Mouse (Mus musculus) cortical plate, adult 2 months (tissue): ENCODE data around the gene Herc2. TPM values are rescaled to one million over a fixed set of nuclear protein-coding genes. Genes with fewer than 3 reads are reported as not detected.

Source experiments
- H3K27ac ChIP-seq: fragments of 200-500 bp; 2 replicates; pipeline ENCODE4 v1.5.1; 2012; ENCODE audit warnings: low read length, control low read depth, inconsistent platforms; ENCODE audit not compliant: insufficient read depth
- H3K4me1 ChIP-seq: fragments of 200-500 bp; 2 replicates; pipeline ENCODE4 v1.6.1; 2011; ENCODE audit warnings: low read length; ENCODE audit not compliant: control insufficient read depth, insufficient read depth
- H3K4me3 ChIP-seq: fragments of 200-500 bp; 2 replicates; pipeline ENCODE4 v1.5.1; 2011; ENCODE audit warnings: mild to moderate bottlenecking, low read length, control low read depth; ENCODE audit not compliant: insufficient read depth
- CTCF ChIP-seq: fragments of 200-500 bp; IDR thresholded peaks from 2 replicates; pipeline ENCODE4 v1.5.1; 2011; ENCODE audit warnings: mild to moderate bottlenecking, control low read depth, low read length; ENCODE audit not compliant: insufficient read depth; ENCODE audit errors: extremely low read depth
- POLR2A ChIP-seq: fragments of 200-500 bp; IDR thresholded peaks from 2 replicates; pipeline ENCODE4 v1.6.1; 2011; ENCODE audit warnings: mild to moderate bottlenecking, low read length, control low read depth; ENCODE audit not compliant: insufficient read depth; ENCODE audit errors: extremely low read depth
- polyA plus RNA-seq: library from polyadenylated mRNA; depleted of rRNA; stranded (reverse); fragments of >200 nt; gene quantifications from 2 replicates; pipeline ENCODE4 v1.2.3, GENCODE M21; 2012

Herc2 gene
- polyA plus RNA-seq, 1 experiment: 51.7 TPM

- Histone ChIP-seq H3K4me1 (peaks cover 4% of the 10 kb centered on the region; the same call in 1 of the 2 replicates), H3K27ac (no peak overlapping the region), H3K4me3 (no peak overlapping the region)
- no peak for TF ChIP-seq CTCF
- TF ChIP-seq POLR2A: no peak
Measured at GRCm38 (mm10) chr7:56055338-56055737, 5.3 kb downstream of the Herc2 start.

DNA sequence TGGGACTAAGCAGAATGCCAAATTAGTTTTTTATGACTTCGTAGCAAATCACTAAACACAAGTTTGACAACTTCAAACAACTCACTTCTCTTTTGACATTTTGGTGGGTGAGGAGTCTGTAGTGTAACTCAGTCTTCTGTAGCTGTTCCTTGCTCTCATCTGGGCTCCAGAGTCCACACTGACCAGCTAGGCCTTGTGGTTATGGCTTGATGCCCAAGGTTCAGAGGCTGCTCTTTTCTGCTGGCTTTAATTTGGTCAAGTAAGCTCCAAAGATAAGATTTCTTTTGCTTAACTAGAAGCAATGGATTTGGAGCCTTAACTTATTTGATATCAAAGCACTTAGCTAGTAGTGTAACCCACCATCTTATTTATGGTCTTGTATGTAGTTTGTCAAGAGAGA is 14.9 kb downstream of the Herc2 start:
- Histone ChIP-seq H3K27ac (no peak overlapping the region), H3K4me3 (no peak overlapping the region), H3K4me1 (0 out of 2 replicates have a peak, but pooled peaks cover 2% of the 10 kb centered on the region)
- TF ChIP-seq CTCF: no peak
- TF ChIP-seq POLR2A: no peak

DNA sequence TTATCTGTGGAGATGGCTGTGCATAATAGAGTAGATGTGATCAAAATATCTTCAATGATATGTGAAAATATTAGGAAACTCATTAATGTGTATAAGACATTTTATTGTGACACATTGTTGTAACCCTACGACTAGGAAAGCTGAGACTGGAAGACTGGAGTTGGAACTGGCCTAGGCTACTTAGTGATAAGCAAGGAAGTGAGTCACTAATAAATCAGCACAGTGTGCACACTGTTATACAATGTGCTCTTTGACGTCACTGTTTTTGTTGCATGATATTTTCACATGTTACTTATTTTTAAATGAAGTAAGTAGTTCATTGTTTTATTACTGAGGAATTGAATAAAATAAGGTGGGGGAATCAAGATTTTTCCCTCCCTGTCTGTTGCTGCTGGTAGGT is 16.1 kb downstream of the Herc2 start:
- no peak overlapping the region for H3K4me3 ChIP-seq
- TF ChIP-seq CTCF: no peak
- H3K4me1 ChIP-seq: 0 out of 2 replicates have a peak, but pooled peaks cover 2% of the 10 kb centered on the region
- H3K27ac ChIP-seq: no peak overlapping the region

- no peak for TF ChIP-seq POLR2A
- no peak for TF ChIP-seq CTCF
- Histone ChIP-seq H3K4me3 (no peak overlapping the region), H3K4me1 (peaks cover 3% of the 10 kb centered on the region), H3K27ac (no peak overlapping the region)
Measured at GRCm38 (mm10) chr7:56066634-56067033, 16.6 kb downstream of the Herc2 start.

GRCm38 (mm10) chr7:56071724-56072123 is 21.7 kb downstream of the Herc2 start:
- peaks cover 3% of the 10 kb centered on the region for H3K4me1 ChIP-seq
- H3K27ac ChIP-seq: no peak overlapping the region
- H3K4me3 ChIP-seq: no peak overlapping the region
- TF ChIP-seq CTCF (no peak), POLR2A (no peak)

DNA sequence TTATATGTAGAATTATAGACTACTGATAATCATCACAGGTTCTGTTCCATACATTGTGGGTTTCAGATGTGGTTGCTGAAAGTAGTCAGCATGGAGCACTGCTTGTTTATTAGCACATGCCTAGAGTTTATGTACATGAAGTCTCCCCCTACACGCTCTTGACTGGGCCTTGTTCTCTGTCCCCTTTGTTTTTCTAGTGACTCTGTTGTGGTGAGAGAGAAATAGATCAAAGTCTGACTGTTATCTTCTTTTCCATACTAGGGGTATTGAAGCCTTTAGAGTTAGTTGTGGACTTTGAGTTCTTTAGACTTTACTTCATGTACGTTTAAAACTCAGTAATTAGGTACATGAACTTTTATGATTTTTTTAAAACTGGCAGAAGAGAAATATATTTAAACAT is 33.0 kb downstream of the Herc2 start:
- TF ChIP-seq CTCF (no peak), POLR2A (no peak)
- H3K27ac ChIP-seq: no peak overlapping the region
- H3K4me1 ChIP-seq: peaks cover 4% of the 10 kb centered on the region; the same call in 1 of the 2 replicates
- H3K4me3 ChIP-seq: no peak overlapping the region

DNA sequence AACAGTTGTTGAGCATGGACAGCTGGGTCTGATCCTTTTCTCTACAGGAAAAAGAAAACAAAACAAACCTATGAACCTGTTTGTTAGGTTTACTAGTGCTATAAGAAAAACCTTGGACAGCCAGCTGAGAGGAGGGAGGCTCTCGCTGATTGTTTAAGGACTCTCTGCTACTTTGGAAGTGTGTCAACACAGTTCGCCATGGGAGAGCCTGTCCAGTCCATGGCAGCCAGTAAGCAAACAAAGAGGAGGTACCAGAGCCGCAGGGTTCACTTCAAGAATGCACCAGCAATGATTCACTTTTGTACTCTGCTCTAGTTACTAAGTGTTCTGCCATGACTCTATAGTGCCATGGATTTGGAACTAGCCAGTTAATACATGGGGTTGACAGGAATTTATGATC is 39.1 kb downstream of the Herc2 start:
- no peak for TF ChIP-seq POLR2A
- no peak for TF ChIP-seq CTCF
- Histone ChIP-seq H3K27ac (no peak overlapping the region), H3K4me3 (no peak overlapping the region), H3K4me1 (peaks cover 4% of the 10 kb centered on the region; the same call in 1 of the 2 replicates)

- 0 out of 2 replicates have a peak, but pooled peaks cover 1% of the 10 kb centered on the region for H3K4me1 ChIP-seq
- H3K4me3 ChIP-seq: no peak overlapping the region
- TF ChIP-seq CTCF (no peak), POLR2A (no peak)
- H3K27ac ChIP-seq: no peak overlapping the region
Measured at GRCm38 (mm10) chr7:56091445-56091844, 41.4 kb downstream of the Herc2 start.

DNA sequence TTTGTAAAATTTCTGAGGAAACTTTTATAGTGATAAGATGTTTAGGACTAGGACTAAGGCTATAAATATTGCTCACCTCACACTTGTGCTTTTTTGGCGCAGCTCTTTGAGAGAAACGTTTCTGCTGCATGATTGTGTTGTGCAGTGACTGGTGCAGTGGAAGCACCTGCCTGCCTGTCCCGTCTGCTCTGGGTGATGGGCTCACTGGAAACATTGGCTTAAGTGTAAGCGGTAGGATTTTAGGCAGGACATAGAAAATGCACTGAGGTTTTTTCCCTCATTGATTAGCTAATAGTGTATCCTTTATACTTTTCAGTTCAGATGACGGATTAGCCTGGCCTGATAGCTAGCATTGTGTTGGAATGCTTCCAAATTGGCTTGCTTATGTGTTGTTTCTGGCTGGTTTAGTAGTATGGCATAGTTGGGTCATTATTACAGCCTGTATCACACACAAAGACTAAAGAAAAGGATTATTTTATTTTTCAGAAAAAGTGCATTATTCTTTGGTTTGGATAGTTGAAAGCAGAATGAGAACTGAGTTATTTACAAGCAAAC is 52.4 kb downstream of the Herc2 start:
- no peak for TF ChIP-seq POLR2A
- no peak for TF ChIP-seq CTCF
- H3K27ac ChIP-seq: no peak overlapping the region
- peaks cover 2% of the 10 kb centered on the region for H3K4me1 ChIP-seq
- H3K4me3 ChIP-seq: no peak overlapping the region

- TF ChIP-seq POLR2A: no peak
- TF ChIP-seq CTCF: no peak
- Histone ChIP-seq H3K4me3 (no peak overlapping the region), H3K27ac (no peak overlapping the region), H3K4me1 (peaks cover 2% of the 10 kb centered on the region; the same call in 1 of the 2 replicates)
Measured at GRCm38 (mm10) chr7:56112999-56113398, 63.0 kb downstream of the Herc2 start.
